Mouse (Mus musculus): ENCODE data around the gene Nkain1. TPM values are rescaled to one million over a fixed set of nuclear protein-coding genes. Genes with fewer than 3 reads are reported as not detected.

Nkain1 gene
- polyA plus RNA-seq (2012; rRNA removed): 109 and 114 TPM in 2 replicates

GRCm38 (mm10) chr4:130574048-130574413, at the start of gene Nkain1:
Nkain1 (minus strand) TSS chr4:130574173.
- Histone ChIP-seq H3K4me3 (replicated peaks; ENCODE audit: insufficient read depth, low read depth, low read length) (peak within 1 kb of the TSS; percentile 94), H3K4me1 (ENCODE audit: control insufficient read depth, insufficient read depth, low read length) (peaks cover 12% of the 10 kb centered on the region), H3K27me3 (ENCODE audit: control insufficient read depth, insufficient read depth, low read length) (no peaks in the 10 kb centered on the region), H3K27ac (ENCODE audit: insufficient read depth, low read length) (peak within 1 kb of the TSS; percentile 96)
- 2% methylated on average over 41 of the region's 41 CpGs for WGBS
- DNase-seq: peak in 1 of 2 experiments; percentile 57
- TF ChIP-seq CTCF (IDR thresholded peaks at IDR 0.05; ENCODE audit: borderline replicate concordance, insufficient read depth, low read depth, low read length): no peak
- 0 out of 2 replicates have a peak, but pooled peaks have one; percentile 20 for TF ChIP-seq POLR2A (IDR thresholded peaks at IDR 0.05; ENCODE audit: borderline replicate concordance, insufficient read depth, low read length)

GRCm38 (mm10) chr4:130578734-130579274, 4.8 kb upstream of the Nkain1 start:
- Histone ChIP-seq H3K27ac (ENCODE audit: insufficient read depth, low read length) (no peak overlapping the region), H3K4me1 (ENCODE audit: control insufficient read depth, insufficient read depth, low read length) (peaks cover 5% of the 10 kb centered on the region), H3K4me3 (replicated peaks; ENCODE audit: insufficient read depth, low read depth, low read length) (no peak overlapping the region), H3K27me3 (ENCODE audit: control insufficient read depth, insufficient read depth, low read length) (no peaks in the 10 kb centered on the region)
- TF ChIP-seq POLR2A (IDR thresholded peaks at IDR 0.05; ENCODE audit: borderline replicate concordance, insufficient read depth, low read length): no peak
- no peak for TF ChIP-seq CTCF (IDR thresholded peaks at IDR 0.05; ENCODE audit: borderline replicate concordance, insufficient read depth, low read depth, low read length)
- no peak for DNase-seq
- 50% methylated on average over 9 of the region's 9 CpGs for WGBS

- DNase-seq: no peak
- Histone ChIP-seq H3K27ac (ENCODE audit: insufficient read depth, low read length) (no peak overlapping the region), H3K27me3 (ENCODE audit: control insufficient read depth, insufficient read depth, low read length) (no peaks in the 10 kb centered on the region), H3K4me3 (replicated peaks; ENCODE audit: insufficient read depth, low read depth, low read length) (no peak overlapping the region), H3K4me1 (ENCODE audit: control insufficient read depth, insufficient read depth, low read length) (peaks cover 5% of the 10 kb centered on the region)
- TF ChIP-seq CTCF (IDR thresholded peaks at IDR 0.05; ENCODE audit: borderline replicate concordance, insufficient read depth, low read depth, low read length) (no peak), POLR2A (IDR thresholded peaks at IDR 0.05; ENCODE audit: borderline replicate concordance, insufficient read depth, low read length) (no peak)
- 79% methylated on average over 6 of the region's 6 CpGs for WGBS
These were observed 3.1 kb upstream of the Nkain1 start for GRCm38 (mm10) chr4:130577081-130577480.

GRCm38 (mm10) chr4:130576247-130576931, 2.4 kb upstream of the Nkain1 start:
- Histone ChIP-seq H3K27ac (ENCODE audit: insufficient read depth, low read length) (no peak overlapping the region), H3K4me1 (ENCODE audit: control insufficient read depth, insufficient read depth, low read length) (peaks cover 5% of the 10 kb centered on the region), H3K4me3 (replicated peaks; ENCODE audit: insufficient read depth, low read depth, low read length) (no peak overlapping the region), H3K27me3 (ENCODE audit: control insufficient read depth, insufficient read depth, low read length) (no peaks in the 10 kb centered on the region)
- 80% methylated on average over 13 of the region's 13 CpGs for WGBS
- no peak for TF ChIP-seq POLR2A (IDR thresholded peaks at IDR 0.05; ENCODE audit: borderline replicate concordance, insufficient read depth, low read length)
- TF ChIP-seq CTCF (IDR thresholded peaks at IDR 0.05; ENCODE audit: borderline replicate concordance, insufficient read depth, low read depth, low read length): no peak
- DNase-seq: no peak

GRCm38 (mm10) chr4:130575533-130575932, 1.6 kb upstream of the Nkain1 start:
- peaks cover 5% of the 10 kb centered on the region for H3K4me1 ChIP-seq (ENCODE audit: control insufficient read depth, insufficient read depth, low read length)
- no peak for DNase-seq
- TF ChIP-seq CTCF (IDR thresholded peaks at IDR 0.05; ENCODE audit: borderline replicate concordance, insufficient read depth, low read depth, low read length) (no peak), POLR2A (IDR thresholded peaks at IDR 0.05; ENCODE audit: borderline replicate concordance, insufficient read depth, low read length) (no peak)
- H3K27ac ChIP-seq (ENCODE audit: insufficient read depth, low read length): no peak overlapping the region
- H3K4me3 ChIP-seq (replicated peaks; ENCODE audit: insufficient read depth, low read depth, low read length): no peak overlapping the region
- H3K27me3 ChIP-seq (ENCODE audit: control insufficient read depth, insufficient read depth, low read length): no peaks in the 10 kb centered on the region
- WGBS: 77% methylated on average over 3 of the region's 3 CpGs

GRCm38 (mm10) chr4:130574861-130575460, 988 bp upstream of the Nkain1 start:
- no peak for TF ChIP-seq POLR2A (IDR thresholded peaks at IDR 0.05; ENCODE audit: borderline replicate concordance, insufficient read depth, low read length)
- no peak for TF ChIP-seq CTCF (IDR thresholded peaks at IDR 0.05; ENCODE audit: borderline replicate concordance, insufficient read depth, low read depth, low read length)
- DNase-seq: no peak
- no peak overlapping the region for H3K4me3 ChIP-seq (replicated peaks; ENCODE audit: insufficient read depth, low read depth, low read length)
- whole genome bisulfite sequencing: 88% methylated on average over 7 of the region's 7 CpGs
- H3K27ac ChIP-seq (ENCODE audit: insufficient read depth, low read length): no peak overlapping the region
- H3K4me1 ChIP-seq (ENCODE audit: control insufficient read depth, insufficient read depth, low read length): peaks cover 9% of the 10 kb centered on the region
- no peaks in the 10 kb centered on the region for H3K27me3 ChIP-seq (ENCODE audit: control insufficient read depth, insufficient read depth, low read length)

- peak; percentile 65 to 75 for DNase-seq
- Histone ChIP-seq H3K27me3 (ENCODE audit: control insufficient read depth, insufficient read depth, low read length) (no peaks in the 10 kb centered on the region), H3K4me1 (ENCODE audit: control insufficient read depth, insufficient read depth, low read length) (peaks cover 14% of the 10 kb centered on the region; the same call in 1 of the 2 replicates), H3K27ac (ENCODE audit: insufficient read depth, low read length) (peak overlapping the region; percentile 96), H3K4me3 (replicated peaks; ENCODE audit: insufficient read depth, low read depth, low read length) (peak overlapping the region; percentile 94)
- WGBS: under 1% methylated on average over 75 of the region's 76 CpGs
- TF ChIP-seq CTCF (IDR thresholded peaks at IDR 0.05; ENCODE audit: borderline replicate concordance, insufficient read depth, low read depth, low read length): no peak
- 0 out of 2 replicates have a peak, but pooled peaks have one; percentile 16 for TF ChIP-seq POLR2A (IDR thresholded peaks at IDR 0.05; ENCODE audit: borderline replicate concordance, insufficient read depth, low read length)
These were observed 474 bp downstream of the Nkain1 start for GRCm38 (mm10) chr4:130573351-130574047.
